Mouse (Mus musculus) granulocyte monocyte progenitor cell, adult 5-6 weeks (primary cell): ENCODE measurements around the gene Vash1. TPM values are rescaled to one million over a fixed set of nuclear protein-coding genes. Genes with fewer than 3 reads are reported as not detected.

Source experiments
- ATAC-seq: replicated peaks from 2 replicates; pipeline ENCODE4 v1.8.0; 2016; ENCODE audit warnings: mild to moderate bottlenecking, moderate TSS enrichment, inconsistent platforms; ENCODE audit not compliant: poor library complexity, severe bottlenecking
- total RNA-seq, 2 experiments: library from RNA; stranded (forward) in 1 of 2; stranded (reverse) in 1 of 2; fragments of 200-712, 200-1000 nt in 1 of 2; fragments of >200 nt in 1 of 2; fragmentation: Nextera tagmentation in 1 of 2; gene quantifications; 2 replicates each; pipeline ENCODE4 v1.2.3; 2014 to 2017

The Vash1 gene
- total RNA-seq, 2 experiments from 2014 or later, result 0.21 to 0.41 TPM

GRCm38 (mm10) chr12:86681626-86682025, 3.1 kb downstream of the Vash1 start:
- no peak for ATAC-seq

GRCm38 (mm10) chr12:86682178-86682577, 3.7 kb downstream of the Vash1 start:
- no peak for ATAC-seq

GRCm38 (mm10) chr12:86683698-86684097, 5.2 kb downstream of the Vash1 start:
- peak; percentile 77 for ATAC-seq

GRCm38 (mm10) chr12:86685275-86685674, 6.8 kb downstream of the Vash1 start:
- ATAC-seq, result no peak

GRCm38 (mm10) chr12:86686551-86687330, 8.2 kb downstream of the Vash1 start:
- ATAC-seq, result peak; percentile 25

GRCm38 (mm10) chr12:86687445-86687955, 9.0 kb downstream of the Vash1 start:
- ATAC-seq, result no peak

- peak; percentile 6; the same call in 1 of the 2 replicates for ATAC-seq
Observed at GRCm38 (mm10) chr12:86687971-86688573, 9.6 kb downstream of the Vash1 start.

GRCm38 (mm10) chr12:86688917-86689316, 10.4 kb downstream of the Vash1 start:
- no peak for ATAC-seq

- ATAC-seq, result no peak
Observed at GRCm38 (mm10) chr12:86690700-86691485, 12.4 kb downstream of the Vash1 start.

GRCm38 (mm10) chr12:86692471-86693356, 14.2 kb downstream of the Vash1 start:
- ATAC-seq, result no peak

GRCm38 (mm10) chr12:86693389-86693788, 14.9 kb downstream of the Vash1 start:
- ATAC-seq, result peak; percentile 47

- ATAC-seq, result peak; percentile 46
Observed at GRCm38 (mm10) chr12:86694441-86694840, 15.9 kb downstream of the Vash1 start.

- no peak for ATAC-seq
Observed at GRCm38 (mm10) chr12:86697996-86698395, 19.5 kb downstream of the Vash1 start.

- ATAC-seq, result no peak
Observed at GRCm38 (mm10) chr12:86698537-86698936, 20.0 kb downstream of the Vash1 start.

GRCm38 (mm10) chr12:86699965-86700926, 21.7 kb downstream of the Vash1 start:
- ATAC-seq, result no peak

- ATAC-seq, result no peak
Observed at GRCm38 (mm10) chr12:86700927-86701310, 22.4 kb downstream of the Vash1 start.

GRCm38 (mm10) chr12:86701491-86701890, 23.0 kb downstream of the Vash1 start:
- ATAC-seq, result no peak

- no peak for ATAC-seq
Observed at GRCm38 (mm10) chr12:86702690-86703089, 24.2 kb downstream of the Vash1 start.

GRCm38 (mm10) chr12:86705843-86706242, 27.3 kb downstream of the Vash1 start:
- ATAC-seq, result no peak
